Mouse (Mus musculus): ENCODE results near the gene Nek3. TPM values are rescaled to one million over a fixed set of nuclear protein-coding genes. Genes with fewer than 3 reads are reported as not detected.

The Nek3 gene
- polyA plus RNA-seq, 1 experiment from 2014 or later: 7.1 TPM

DNA sequence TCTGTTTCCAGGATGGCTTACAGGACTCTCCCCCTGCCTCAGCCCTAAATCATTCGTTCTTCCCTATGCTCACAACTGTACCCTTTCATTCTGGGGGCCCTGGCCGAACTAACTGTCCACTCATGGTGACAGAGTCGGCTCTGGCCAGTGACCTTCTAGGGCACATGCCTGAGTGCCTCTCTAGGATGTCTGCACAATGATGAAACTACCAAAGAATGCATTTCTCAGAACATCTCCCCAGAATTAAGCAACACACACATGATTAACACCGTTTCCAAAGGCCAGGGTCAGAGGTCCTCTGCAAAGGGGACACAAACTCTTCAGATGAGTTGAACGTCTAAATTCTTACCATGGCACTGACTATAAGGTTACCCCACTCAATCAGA is 31.5 kb downstream of the Nek3 start:
- Histone ChIP-seq H3K4me3 (no peak overlapping the region), H3K9me3 (replicated peaks) (no peaks in the 10 kb centered on the region), H3K36me3 (peaks cover 11% of the 10 kb centered on the region; the same call in 1 of the 2 replicates), H3K27ac (no peak overlapping the region), H3K4me1 (no peaks in the 10 kb centered on the region), H3K27me3 (ENCODE audit: low read depth, poor library complexity, severe bottlenecking) (no peaks in the 10 kb centered on the region)
- WGBS: 88% methylated on average over 5 of the region's 5 CpGs
- DNase-seq (ENCODE audit: low spot score): no peak

DNA sequence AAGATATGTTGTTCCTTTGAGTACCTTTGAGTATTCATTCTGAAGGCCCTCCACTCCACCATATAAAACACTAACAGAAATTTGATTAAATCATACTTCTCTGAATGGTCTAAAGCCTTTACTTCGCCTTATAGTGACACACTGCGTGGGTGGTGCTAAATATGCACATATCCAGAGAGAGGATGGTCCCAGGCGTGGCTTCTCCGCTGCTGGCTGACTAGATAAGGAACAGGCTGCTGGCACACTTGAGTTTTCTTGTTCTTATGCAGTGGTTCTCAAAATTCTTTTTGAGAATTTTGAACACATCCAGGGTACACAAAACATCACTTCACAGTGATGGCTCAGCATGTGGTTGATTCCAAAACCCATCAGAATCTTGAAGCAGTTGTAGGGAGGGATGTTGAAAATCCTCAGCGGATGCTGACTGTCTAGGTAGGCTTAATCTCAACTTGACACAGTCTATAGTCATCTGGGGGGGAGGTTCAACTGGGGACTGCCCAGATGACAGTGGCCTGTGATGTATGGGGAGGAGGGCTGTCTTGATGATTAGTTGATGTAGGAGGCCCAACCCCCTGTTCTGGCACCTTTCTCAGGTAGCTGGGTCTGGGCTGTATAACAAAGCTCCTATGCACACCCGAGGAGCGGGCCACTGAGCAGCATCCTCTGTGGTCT is 32.0 kb downstream of the Nek3 start:
- H3K9me3 ChIP-seq (replicated peaks): no peaks in the 10 kb centered on the region
- 90% methylated on average over 7 of the region's 7 CpGs for WGBS
- H3K4me3 ChIP-seq: no peak overlapping the region
- H3K27me3 ChIP-seq (ENCODE audit: low read depth, poor library complexity, severe bottlenecking): no peaks in the 10 kb centered on the region
- no peaks in the 10 kb centered on the region for H3K4me1 ChIP-seq
- no peak for DNase-seq (ENCODE audit: low spot score)
- peaks cover 11% of the 10 kb centered on the region; the same call in 1 of the 2 replicates for H3K36me3 ChIP-seq
- H3K27ac ChIP-seq: no peak overlapping the region

DNA sequence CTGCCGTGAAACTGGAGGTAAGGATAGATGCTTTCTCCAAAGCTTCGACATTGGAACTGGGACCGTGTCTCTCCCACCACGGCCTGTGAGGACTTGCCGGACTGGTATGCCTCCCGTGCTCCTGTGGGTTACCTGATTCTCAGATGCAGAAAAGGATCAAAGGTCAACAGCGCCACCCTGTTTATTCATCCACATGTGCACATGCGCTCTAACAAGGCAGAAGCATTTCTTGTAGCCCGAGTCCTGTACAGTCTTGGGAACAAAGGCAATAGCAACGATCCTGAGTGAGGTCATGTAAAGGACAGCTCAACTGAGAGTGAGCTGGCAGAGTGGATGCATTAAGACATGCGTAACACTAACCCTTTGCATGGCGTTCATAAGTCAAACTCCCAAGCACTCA is 34.2 kb downstream of the Nek3 start:
- H3K4me3 ChIP-seq: no peak overlapping the region
- H3K27me3 ChIP-seq (ENCODE audit: low read depth, poor library complexity, severe bottlenecking): no peaks in the 10 kb centered on the region
- no peaks in the 10 kb centered on the region for H3K9me3 ChIP-seq (replicated peaks)
- peaks cover 26% of the 10 kb centered on the region for H3K36me3 ChIP-seq
- H3K4me1 ChIP-seq: no peaks in the 10 kb centered on the region
- DNase-seq (ENCODE audit: low spot score): no peak
- 83% methylated on average over 12 of the region's 12 CpGs for WGBS
- H3K27ac ChIP-seq: no peak overlapping the region

DNA sequence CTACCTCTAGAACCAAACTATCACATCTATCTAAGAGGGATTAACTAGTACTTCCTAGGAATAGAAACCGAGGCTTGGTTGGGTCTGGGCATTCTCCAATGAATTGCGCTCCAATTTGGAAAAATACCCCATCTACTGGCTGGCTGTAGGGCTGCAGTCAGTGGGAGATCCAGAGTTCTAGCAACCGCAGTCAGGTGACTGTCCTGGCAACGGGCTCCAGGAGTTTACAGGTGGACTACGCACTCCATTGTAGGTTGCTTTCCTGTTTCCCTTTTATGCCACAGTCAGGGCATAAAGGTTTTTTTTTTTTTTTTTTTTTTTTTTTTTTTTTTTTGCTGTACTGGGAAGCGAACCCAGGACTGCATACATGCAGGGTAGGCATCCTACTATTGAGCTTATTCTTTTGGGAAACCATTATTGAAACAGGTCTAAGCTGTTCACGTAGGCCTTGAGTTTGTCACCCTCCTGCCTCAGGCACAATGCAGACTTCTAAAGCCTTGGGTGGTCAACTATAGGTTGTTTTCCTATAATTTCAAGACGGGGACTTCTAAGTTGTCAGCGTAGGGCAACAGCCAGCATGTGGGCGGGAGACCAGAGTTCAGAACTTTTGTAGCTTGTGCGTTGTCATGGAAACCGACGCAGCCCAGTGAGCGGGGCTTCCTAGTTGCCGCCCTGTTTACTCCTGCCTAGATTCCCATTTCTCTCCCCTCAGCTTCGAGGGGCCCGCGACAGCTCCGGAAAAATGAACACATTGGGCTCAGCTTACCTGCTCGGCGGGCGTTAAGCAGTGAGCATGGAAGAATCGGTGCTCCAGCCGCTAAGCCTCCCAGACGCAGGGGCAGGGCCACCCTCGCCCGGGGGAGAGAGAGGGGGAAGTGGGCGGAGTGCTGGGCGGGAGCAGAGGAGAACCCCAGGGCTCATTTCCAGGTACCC is 41.7 kb downstream of the Nek3 start, which contains the start of gene Nek5:
Gene Nek5, minus strand, starts transcription at position 834 of the 933 bp plus-strand sequence.
- WGBS: 2% methylated on average over 29 of the region's 29 CpGs
- Histone ChIP-seq H3K4me3 (peak within 1 kb of the TSS; percentile 55), H3K27me3 (ENCODE audit: low read depth, poor library complexity, severe bottlenecking) (no peaks in the 10 kb centered on the region), H3K27ac (no peak within 1 kb of the TSS), H3K9me3 (replicated peaks) (no peaks in the 10 kb centered on the region), H3K4me1 (peaks cover 6% of the 10 kb centered on the region), H3K36me3 (peaks cover 15% of the 10 kb centered on the region)
- DNase-seq (ENCODE audit: low spot score): peak; percentile 66

DNA sequence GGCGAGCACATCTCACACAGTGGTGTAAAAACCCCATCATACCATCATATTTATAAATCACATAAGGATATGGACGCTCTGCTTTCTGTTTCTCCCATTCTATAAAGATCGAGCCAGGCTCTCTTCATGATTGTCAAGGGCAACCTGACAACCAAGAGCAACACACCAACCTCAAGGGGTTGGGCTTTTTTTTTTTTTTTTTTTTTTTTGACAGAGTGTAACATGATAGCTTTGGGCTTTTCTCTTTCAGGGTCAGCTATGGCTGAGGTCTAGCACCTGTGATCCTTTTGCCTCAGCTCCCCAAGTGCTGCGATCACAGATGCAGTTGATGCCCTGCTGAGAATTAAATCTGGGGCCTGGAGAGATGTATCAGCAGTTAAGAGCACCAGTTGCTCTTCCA is 59.2 kb downstream of the Nek3 start:
- H3K36me3 ChIP-seq: no peaks in the 10 kb centered on the region
- no peak overlapping the region for H3K4me3 ChIP-seq
- no peaks in the 10 kb centered on the region for H3K27me3 ChIP-seq (ENCODE audit: low read depth, poor library complexity, severe bottlenecking)
- no peak for DNase-seq (ENCODE audit: low spot score)
- 78% methylated on average over 4 of the region's 4 CpGs for WGBS
- H3K4me1 ChIP-seq: no peaks in the 10 kb centered on the region
- H3K9me3 ChIP-seq (replicated peaks): no peaks in the 10 kb centered on the region
- H3K27ac ChIP-seq: no peak overlapping the region

DNA sequence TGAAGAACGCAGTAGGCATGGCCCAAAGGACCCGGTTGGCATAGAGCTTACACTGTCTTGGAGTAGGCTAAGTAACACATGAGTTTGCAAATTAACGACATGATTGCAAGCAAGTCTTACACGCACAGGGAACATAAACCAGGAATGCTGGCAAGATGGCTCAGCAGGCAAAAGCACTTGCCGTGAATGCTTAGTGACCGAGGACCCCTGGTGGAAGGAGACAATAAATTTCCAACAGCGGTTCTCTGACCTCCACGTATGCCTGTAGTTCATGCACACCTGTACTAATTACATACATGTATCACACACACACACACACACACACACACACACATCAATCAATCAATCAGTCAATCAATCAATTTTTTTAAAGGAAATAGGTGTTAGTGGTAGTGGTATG is 74.7 kb downstream of the Nek3 start:
- 53% methylated on average over 8 of the region's 8 CpGs for WGBS
- DNase-seq (ENCODE audit: low spot score): no peak
- Histone ChIP-seq H3K4me3 (no peak overlapping the region), H3K36me3 (no peaks in the 10 kb centered on the region), H3K27ac (no peak overlapping the region), H3K4me1 (no peaks in the 10 kb centered on the region), H3K27me3 (ENCODE audit: low read depth, poor library complexity, severe bottlenecking) (no peaks in the 10 kb centered on the region), H3K9me3 (replicated peaks) (no peaks in the 10 kb centered on the region)

DNA sequence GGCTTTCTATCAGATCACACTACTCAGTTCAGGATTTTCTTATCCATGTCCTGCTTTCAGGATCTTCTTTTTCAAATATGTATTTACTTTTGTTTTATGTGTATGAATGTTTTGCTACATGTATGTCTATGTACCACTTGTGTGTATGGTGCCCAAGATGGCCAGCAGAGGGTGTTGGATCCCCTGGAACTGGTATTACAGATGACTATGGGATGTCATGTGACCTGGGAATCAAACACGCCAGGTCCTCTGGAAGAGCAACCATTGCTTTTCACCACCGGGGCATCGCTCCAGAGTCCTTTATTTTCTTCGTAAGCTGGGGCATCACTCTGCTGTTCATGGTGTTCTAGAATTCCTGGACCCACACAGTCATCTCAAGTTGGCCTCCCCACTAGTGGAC is 77.0 kb downstream of the Nek3 start:
- WGBS: 91% methylated on average over 4 of the region's 4 CpGs
- no peaks in the 10 kb centered on the region for H3K9me3 ChIP-seq (replicated peaks)
- H3K4me1 ChIP-seq: no peaks in the 10 kb centered on the region
- DNase-seq (ENCODE audit: low spot score): no peak
- H3K36me3 ChIP-seq: no peaks in the 10 kb centered on the region
- no peak overlapping the region for H3K27ac ChIP-seq
- no peaks in the 10 kb centered on the region for H3K27me3 ChIP-seq (ENCODE audit: low read depth, poor library complexity, severe bottlenecking)
- H3K4me3 ChIP-seq: no peak overlapping the region

DNA sequence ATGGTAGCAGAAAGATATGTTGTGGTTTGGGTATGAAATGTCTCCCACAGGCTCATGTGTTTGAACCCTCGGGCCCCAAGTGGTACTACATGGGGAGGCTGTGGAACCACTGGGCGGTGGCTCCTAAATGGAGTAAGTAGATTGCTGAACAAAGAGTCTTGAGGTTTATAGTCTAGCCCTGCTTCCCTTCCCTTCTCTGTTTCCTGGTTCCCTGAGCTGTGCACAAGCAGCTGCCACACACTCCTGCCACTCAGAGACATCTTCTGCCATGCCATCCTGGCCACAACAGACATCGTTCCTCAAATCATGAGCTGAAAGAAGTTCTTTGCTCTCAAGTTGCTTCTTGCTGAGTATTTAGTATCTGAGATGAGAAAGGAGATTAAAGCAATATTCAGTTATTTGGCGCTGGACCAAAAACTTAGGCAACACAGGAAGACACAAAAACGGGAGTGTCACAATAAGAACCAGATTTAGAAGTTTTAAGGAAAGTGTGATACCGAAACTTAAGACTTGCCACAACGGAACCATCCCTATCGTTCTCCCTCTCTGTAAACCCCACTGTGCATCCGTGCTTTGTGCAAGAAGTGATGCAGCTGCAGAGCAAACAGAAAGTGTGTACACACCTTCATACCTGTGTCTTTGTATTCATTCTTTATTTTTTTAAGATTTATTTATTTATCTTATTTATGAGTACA is 86.8 kb downstream of the Nek3 start:
- DNase-seq (ENCODE audit: low spot score): no peak
- Histone ChIP-seq H3K4me1 (no peaks in the 10 kb centered on the region), H3K27me3 (ENCODE audit: low read depth, poor library complexity, severe bottlenecking) (no peaks in the 10 kb centered on the region), H3K27ac (no peak overlapping the region), H3K36me3 (no peaks in the 10 kb centered on the region), H3K4me3 (no peak overlapping the region), H3K9me3 (replicated peaks) (no peaks in the 10 kb centered on the region)
- 91% methylated on average over 9 of the region's 9 CpGs for WGBS

Other genes with a start within 250 kb of the Nek3 start
- not detected in 2 replicates for gene Defb15, start 233.7 kb downstream of the Nek3 start, polyA plus RNA-seq (2016; fragmentation: Nextera tagmentation; extraction: Ambion mirVana)
- not detected in 2 replicates for gene Defb35, start 228.1 kb downstream of the Nek3 start, polyA plus RNA-seq (2016; fragmentation: Nextera tagmentation; extraction: Ambion mirVana)
- gene Defb13, start 219.7 kb downstream of the Nek3 start, polyA plus RNA-seq (2016; fragmentation: Nextera tagmentation; extraction: Ambion mirVana): not detected in 2 replicates
- gene Fam90a1a, start 207.7 kb downstream of the Nek3 start, polyA plus RNA-seq (2016; fragmentation: Nextera tagmentation; extraction: Ambion mirVana): not detected in 2 replicates
- not detected in 2 replicates for gene Ccdc70, start 196.7 kb downstream of the Nek3 start, polyA plus RNA-seq (2016; fragmentation: Nextera tagmentation; extraction: Ambion mirVana)
- gene Atp7b, start 106.1 kb downstream of the Nek3 start, polyA plus RNA-seq (2016; fragmentation: Nextera tagmentation; extraction: Ambion mirVana): 0.89 and 1.1 TPM in 2 replicates
- 33.4 and 45.6 TPM in 2 replicates for gene Alg11, start 105.7 kb downstream of the Nek3 start, polyA plus RNA-seq (2016; fragmentation: Nextera tagmentation; extraction: Ambion mirVana)
- gene Nek5, start 41.4 kb downstream of the Nek3 start, polyA plus RNA-seq (2016; fragmentation: Nextera tagmentation; extraction: Ambion mirVana): not detected in 2 replicates
- gene Ckap2, start 19.4 kb upstream of the Nek3 start, polyA plus RNA-seq (2016; fragmentation: Nextera tagmentation; extraction: Ambion mirVana): 41.1 and 43.9 TPM in 2 replicates
- gene Vps36, start 26.4 kb upstream of the Nek3 start, polyA plus RNA-seq (2016; fragmentation: Nextera tagmentation; extraction: Ambion mirVana): 37.5 and 38.6 TPM in 2 replicates
- 11.1 and 11.4 TPM in 2 replicates for gene Thsd1, start 60.9 kb upstream of the Nek3 start, polyA plus RNA-seq (2016; fragmentation: Nextera tagmentation; extraction: Ambion mirVana)
- not detected in 2 replicates for gene Tpte, start 117.0 kb upstream of the Nek3 start, polyA plus RNA-seq (2016; fragmentation: Nextera tagmentation; extraction: Ambion mirVana)
- 18.9 and 20.7 TPM in 2 replicates for gene Slc25a15, start 232.2 kb upstream of the Nek3 start, polyA plus RNA-seq (2016; fragmentation: Nextera tagmentation; extraction: Ambion mirVana)
- 42.7 and 44.3 TPM in 2 replicates for gene Mrps31, start 244.9 kb upstream of the Nek3 start, polyA plus RNA-seq (2016; fragmentation: Nextera tagmentation; extraction: Ambion mirVana)

Data from limb, embryonic 10.5 days (tissue).